Mouse (Mus musculus): ENCODE data around the gene Ppp1r9a.

- TF ChIP-seq CTCF (IDR thresholded peaks at IDR 0.05) = no peak
- no peak for TF ChIP-seq EP300 (IDR thresholded peaks at IDR 0.05; ENCODE audit: insufficient read depth, low read depth, low read length)
- no peak for TF ChIP-seq POLR2A (IDR thresholded peaks at IDR 0.05; ENCODE audit: insufficient read depth, low read depth, low read length)
These were observed 262.1 kb downstream of the Ppp1r9a start for GRCm38 (mm10) chr6:5164855-5165254.
